Mouse (Mus musculus): ENCODE results near the gene Porcn.

- TF ChIP-seq CTCF (IDR thresholded peaks at IDR 0.05; ENCODE audit: borderline replicate concordance, insufficient read depth, low read depth, low read length) (no peak), POLR2A (IDR thresholded peaks at IDR 0.05; ENCODE audit: borderline replicate concordance, insufficient read depth, low read length) (no peak)
Observed at GRCm38 (mm10) chrX:8211490-8212207, 5.3 kb upstream of the Porcn start.
